8 mouse cellular contexts compared by ENCODE assay signal in the genomic region with DNA sequence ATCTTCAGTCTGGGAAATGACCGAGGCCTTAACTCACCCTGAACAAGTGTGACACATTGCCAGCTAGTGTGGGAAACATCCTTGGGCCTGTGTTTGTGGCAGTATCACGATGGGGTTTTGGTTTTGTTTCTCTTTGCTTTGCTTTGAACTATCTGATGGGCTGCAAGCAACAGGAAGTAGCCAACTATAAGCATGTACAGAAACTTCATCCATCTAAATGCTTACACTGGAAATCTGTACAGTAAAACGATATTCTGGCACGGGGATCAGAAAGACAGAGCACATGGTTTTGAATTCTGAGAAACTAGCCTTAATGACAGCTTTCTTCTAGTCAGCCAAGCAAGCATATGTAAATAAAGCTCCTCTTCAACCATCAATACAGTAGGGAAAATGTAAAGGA. TPM values are rescaled to one million over a fixed set of nuclear protein-coding genes. Genes with fewer than 3 reads are reported as not detected.
DNase-seq lines count a peak whose midpoint lies in the region; ATAC-seq and TF ChIP-seq lines count a peak whose summit lies in the region.

No protein-coding gene starts in this region.

- peaks cover 12% of the 10 kb centered on the region for H3K36me3 ChIP-seq in intestine, postnatal 0 days (ENCODE audit: control insufficient read depth, insufficient read depth)
- H3K36me3 ChIP-seq in midbrain, postnatal 0 days (ENCODE audit: insufficient read depth, low read length): no peaks in the 10 kb centered on the region

- TF ChIP-seq POLR2A in cerebellum, adult 2 months (IDR thresholded peaks at IDR 0.05; ENCODE audit: borderline replicate concordance, insufficient read depth, low read length): no peak
- no peak for TF ChIP-seq POLR2A in embryonic fibroblast, embryonic 13.5 days (IDR thresholded peaks at IDR 0.05; ENCODE audit: low read depth, low read length)

- no peak for ATAC-seq in cerebellum, adult (ENCODE audit: insufficient number of reproducible peaks, low FRiP score, low TSS enrichment)
- ATAC-seq in intestine, postnatal 0 days: no peak
- ATAC-seq in midbrain, postnatal 0 days (ENCODE audit: low FRiP score): no peak

- H3K4me3 ChIP-seq in cerebellum, adult 2 months (replicated peaks; ENCODE audit: insufficient read depth, low read depth, low read length): peak overlapping the region; percentile 77
- H3K4me3 ChIP-seq in embryonic fibroblast, embryonic 13.5 days (ENCODE audit: insufficient read depth, low read length): peak overlapping the region; percentile 82
- H3K4me3 ChIP-seq in intestine, postnatal 0 days (ENCODE audit: low read depth, low read length): peak overlapping the region; percentile 73
- peak overlapping the region; percentile 67 for H3K4me3 ChIP-seq in midbrain, postnatal 0 days (ENCODE audit: low read depth, low read length)

- intact Hi-C loops in left cerebral cortex, postnatal 36 days (cut with DNase I): no loop called here

- H3K27ac ChIP-seq in cerebellum, adult 2 months (ENCODE audit: insufficient read depth, low read length): no peak overlapping the region
- H3K27ac ChIP-seq in embryonic fibroblast, embryonic 13.5 days (ENCODE audit: insufficient read depth, low read length): peak overlapping the region; percentile 58
- H3K27ac ChIP-seq in intestine, postnatal 0 days (ENCODE audit: low read depth, low read length): peak overlapping the region; percentile 46
- H3K27ac ChIP-seq in midbrain, postnatal 0 days (ENCODE audit: low read depth, low read length): peak overlapping the region; percentile 38; the same call in 1 of the 2 replicates

- H3K27me3 ChIP-seq in cerebellum, adult 2 months (ENCODE audit: control insufficient read depth, insufficient read depth, low read length): no peaks in the 10 kb centered on the region
- no peaks in the 10 kb centered on the region for H3K27me3 ChIP-seq in intestine, postnatal 0 days (replicated peaks; ENCODE audit: control insufficient read depth, insufficient read depth, low read length)
- no peaks in the 10 kb centered on the region for H3K27me3 ChIP-seq in midbrain, postnatal 0 days (ENCODE audit: insufficient read depth, low read length)

- DNase-seq in cerebellum, adult 2 months: no peak
- DNase-seq in CD4-positive, CD25-positive, alpha-beta regulatory T cell, adult 2 months (ENCODE audit: low read depth, low spot score): peak; percentile 66
- DNase-seq in midbrain, postnatal 0 days (ENCODE audit: low spot score): peak; percentile 6
- DNase-seq in left cerebral cortex, postnatal 36 days (ENCODE audit: low spot score in 2 of 2): no peak
- no peak for DNase-seq in layer of hippocampus, adult 9-10 months (ENCODE audit: low spot score)

- peaks cover 6% of the 10 kb centered on the region for H3K4me1 ChIP-seq in cerebellum, adult 2 months (ENCODE audit: control insufficient read depth, insufficient read depth, low read length)
- H3K4me1 ChIP-seq in embryonic fibroblast, embryonic 13.5 days (ENCODE audit: control insufficient read depth, insufficient read depth, low read length): no peaks in the 10 kb centered on the region
- 0 out of 2 replicates have a peak, but pooled peaks cover 6% of the 10 kb centered on the region for H3K4me1 ChIP-seq in intestine, postnatal 0 days (replicated peaks; ENCODE audit: control insufficient read depth, insufficient read depth, low read length)
- H3K4me1 ChIP-seq in midbrain, postnatal 0 days (ENCODE audit: insufficient read depth, low read length): no peaks in the 10 kb centered on the region

- H3K4me2 ChIP-seq in intestine, postnatal 0 days (replicated peaks; ENCODE audit: low read depth): peak overlapping the region; percentile 97
- H3K4me2 ChIP-seq in midbrain, postnatal 0 days (ENCODE audit: low read depth, low read length, poor library complexity, severe bottlenecking): peak overlapping the region; percentile 91

- 1% methylated on average over 4 of the region's 4 CpGs for WGBS in cerebellum, adult 2 months
- 8% methylated on average over 4 of the region's 4 CpGs for WGBS in intestine, postnatal 0 days
- 15% methylated on average over 4 of the region's 4 CpGs for WGBS in midbrain, postnatal 0 days

- TF ChIP-seq CTCF in cerebellum, adult 2 months (IDR thresholded peaks at IDR 0.05; ENCODE audit: borderline replicate concordance, insufficient read depth, low read depth, low read length): no peak
- TF ChIP-seq CTCF in embryonic fibroblast, embryonic 13.5 days (IDR thresholded peaks at IDR 0.05; ENCODE audit: borderline replicate concordance, insufficient read depth, low read length): no peak
- TF ChIP-seq CTCF in intestine, postnatal 0 days (IDR thresholded peaks at IDR 0.05; ENCODE audit: low read depth): no peak
- no peak for TF ChIP-seq CTCF in midbrain, postnatal 0 days (IDR thresholded peaks at IDR 0.05)

- H3K9ac ChIP-seq in intestine, postnatal 0 days (ENCODE audit: low read depth, low read length): peak overlapping the region; percentile 58
- H3K9ac ChIP-seq in midbrain, postnatal 0 days (replicated peaks; ENCODE audit: low read length, poor library complexity, severe bottlenecking): 0 out of 2 replicates have a peak overlapping the region, but pooled peaks have one; percentile 73

- no peaks in the 10 kb centered on the region for H3K9me3 ChIP-seq in intestine, postnatal 0 days (ENCODE audit: control insufficient read depth)
- no peaks in the 10 kb centered on the region for H3K9me3 ChIP-seq in midbrain, postnatal 0 days (ENCODE audit: low read length)

RNA-seq across cellular contexts. Expression of a gene that starts 0.6 kb away (rescaled TPM):
- polyA plus RNA-seq in cerebellum, adult 2 months (2012; rRNA removed): 2.8 TPM in 2 replicates
- 6.3 and 7.6 TPM in 2 replicates for polyA plus RNA-seq in embryonic fibroblast, embryonic 13.5 days (2011; ENCODE audit: insufficient read length, low read depth, missing spikeins)
- 10.2 and 11.0 TPM in 2 replicates for polyA plus RNA-seq in intestine, postnatal 0 days (2015; fragmentation: Nextera tagmentation; extraction: Ambion mirVana)
- 2.4 and 3.2 TPM in 2 replicates for total RNA-seq in midbrain, postnatal 0 days (2014; rRNA removed)
- polyA plus RNA-seq in midbrain, postnatal 0 days (2015; fragmentation: Nextera tagmentation; extraction: Ambion mirVana): 1.9 and 2.1 TPM in 2 replicates
- 1 to 10 TPM; 1.6 to 1.7 TPM for total RNA-seq in left cerebral cortex, postnatal 36 days (2021)

RNA-seq across cellular contexts. Expression of a gene that starts 0.8 kb away (rescaled TPM):
- polyA plus RNA-seq in cerebellum, adult 2 months (2012; rRNA removed): 23.7 and 25.1 TPM in 2 replicates
- polyA plus RNA-seq in embryonic fibroblast, embryonic 13.5 days (2011; ENCODE audit: insufficient read length, low read depth, missing spikeins): 8.1 and 14.0 TPM in 2 replicates
- polyA plus RNA-seq in intestine, postnatal 0 days (2015; fragmentation: Nextera tagmentation; extraction: Ambion mirVana): 8.0 and 9.5 TPM in 2 replicates
- total RNA-seq in midbrain, postnatal 0 days (2014; rRNA removed): 18.6 and 28.8 TPM in 2 replicates
- 18.8 and 19.7 TPM in 2 replicates for polyA plus RNA-seq in midbrain, postnatal 0 days (2015; fragmentation: Nextera tagmentation; extraction: Ambion mirVana)
- 10 to 100 TPM; 19.0 to 25.1 TPM for total RNA-seq in left cerebral cortex, postnatal 36 days (2021)

RNA-seq across cellular contexts. Expression of a gene that starts 48.2 kb away (rescaled TPM):
- polyA plus RNA-seq in cerebellum, adult 2 months (2012; rRNA removed): not detected in 2 replicates
- polyA plus RNA-seq in embryonic fibroblast, embryonic 13.5 days (2011; ENCODE audit: insufficient read length, low read depth, missing spikeins): not detected in 2 replicates
- polyA plus RNA-seq in intestine, postnatal 0 days (2015; fragmentation: Nextera tagmentation; extraction: Ambion mirVana): 0.34 and 0.73 TPM in 2 replicates
- total RNA-seq in midbrain, postnatal 0 days (2014; rRNA removed): not detected in 2 replicates
- polyA plus RNA-seq in midbrain, postnatal 0 days (2015; fragmentation: Nextera tagmentation; extraction: Ambion mirVana): 0.30 and 0.45 TPM in 2 replicates
- total RNA-seq in left cerebral cortex, postnatal 36 days (2021): not detected

Comparison
In these comparisons a context has a peak if more than half of its experiments do, and no peak if none do; other contexts are left out.
1. DNase-seq: peak in CD4-positive, CD25-positive, alpha-beta regulatory T cell, adult 2 months (single experiment) and midbrain, postnatal 0 days (single experiment); none in cerebellum, adult 2 months (0 of 2), left cerebral cortex, postnatal 36 days (0 of 2) and layer of hippocampus, adult 9-10 months (single experiment).
2. Peak in every context shown above with its lines, with median percentiles within 50 percentile points of each other: H3K4me3 ChIP-seq.